Mouse (Mus musculus): ENCODE measurements at regions not wholly inside any gene's neighbourhood (a gene's known extent, or its start where the extent isn't known, plus 50 kb on each side); places are given as distances from the start of the nearest gene placed in this dataset.

- H3K9me3 ChIP-seq (replicated peaks; ENCODE audit: control insufficient read depth, low read length), result no peaks in the 10 kb centered on the region
- no peak overlapping the region for H3K4me2 ChIP-seq (ENCODE audit: low read depth, low read length)
- H3K9ac ChIP-seq (ENCODE audit: low read depth, low read length), result no peak overlapping the region
- no peaks in the 10 kb centered on the region for H3K36me3 ChIP-seq (ENCODE audit: control insufficient read depth, insufficient read depth)
- H3K4me3 ChIP-seq (ENCODE audit: low read depth, low read length), result no peak overlapping the region
- no peaks in the 10 kb centered on the region for H3K4me1 ChIP-seq (ENCODE audit: control insufficient read depth, low read depth, low read length)
- H3K27ac ChIP-seq (ENCODE audit: low read length), result no peak overlapping the region
- 70% methylated on average over 8 of the region's 8 CpGs for WGBS (ENCODE audit: insufficient replicate concordance)
- ATAC-seq (ENCODE audit: low read depth), result no peak
- H3K27me3 ChIP-seq (ENCODE audit: control insufficient read depth, insufficient read depth, low read depth, low read length), result no peaks in the 10 kb centered on the region
These were observed 298.2 kb downstream of the 1190002N15Rik start for GRCm38 (mm10) chr9:94239479-94240241.

- ATAC-seq (ENCODE audit: low read depth), result no peak
- H3K36me3 ChIP-seq (ENCODE audit: control insufficient read depth, insufficient read depth), result no peaks in the 10 kb centered on the region
- no peak overlapping the region for H3K9ac ChIP-seq (ENCODE audit: low read depth, low read length)
- H3K4me3 ChIP-seq (ENCODE audit: low read depth, low read length), result no peak overlapping the region
- no peaks in the 10 kb centered on the region for H3K9me3 ChIP-seq (replicated peaks; ENCODE audit: control insufficient read depth, low read length)
- H3K4me2 ChIP-seq (ENCODE audit: low read depth, low read length), result no peak overlapping the region
- H3K27me3 ChIP-seq (ENCODE audit: control insufficient read depth, insufficient read depth, low read depth, low read length), result no peaks in the 10 kb centered on the region
- no peaks in the 10 kb centered on the region for H3K4me1 ChIP-seq (ENCODE audit: control insufficient read depth, low read depth, low read length)
- H3K27ac ChIP-seq (ENCODE audit: low read length), result no peak overlapping the region
These were observed 299.3 kb downstream of the 1190002N15Rik start for GRCm38 (mm10) chr9:94238565-94238964.

GRCm38 (mm10) chr9:94229537-94229936 is 308.3 kb downstream of the 1190002N15Rik start:
- Histone ChIP-seq H3K9ac (ENCODE audit: low read depth, low read length) (no peak overlapping the region), H3K4me2 (ENCODE audit: low read depth, low read length) (no peak overlapping the region), H3K36me3 (ENCODE audit: control insufficient read depth, insufficient read depth) (no peaks in the 10 kb centered on the region), H3K4me3 (ENCODE audit: low read depth, low read length) (no peak overlapping the region), H3K9me3 (replicated peaks; ENCODE audit: control insufficient read depth, low read length) (no peaks in the 10 kb centered on the region), H3K4me1 (ENCODE audit: control insufficient read depth, low read depth, low read length) (no peaks in the 10 kb centered on the region), H3K27ac (ENCODE audit: low read length) (no peak overlapping the region), H3K27me3 (ENCODE audit: control insufficient read depth, insufficient read depth, low read depth, low read length) (no peaks in the 10 kb centered on the region)
- 47% methylated on average over 2 of the region's 2 CpGs for WGBS (ENCODE audit: insufficient replicate concordance)
- no peak for ATAC-seq (ENCODE audit: low read depth)

GRCm38 (mm10) chr9:94219116-94219515 is 318.8 kb downstream of the 1190002N15Rik start:
- no peak overlapping the region for H3K9ac ChIP-seq (ENCODE audit: low read depth, low read length)
- H3K36me3 ChIP-seq (ENCODE audit: control insufficient read depth, insufficient read depth), result no peaks in the 10 kb centered on the region
- WGBS (ENCODE audit: insufficient replicate concordance), result 34% methylated on average over 2 of the region's 2 CpGs
- H3K4me2 ChIP-seq (ENCODE audit: low read depth, low read length), result no peak overlapping the region
- no peak overlapping the region for H3K4me3 ChIP-seq (ENCODE audit: low read depth, low read length)
- H3K9me3 ChIP-seq (replicated peaks; ENCODE audit: control insufficient read depth, low read length), result no peaks in the 10 kb centered on the region
- no peaks in the 10 kb centered on the region for H3K4me1 ChIP-seq (ENCODE audit: control insufficient read depth, low read depth, low read length)
- H3K27me3 ChIP-seq (ENCODE audit: control insufficient read depth, insufficient read depth, low read depth, low read length), result no peaks in the 10 kb centered on the region
- no peak for ATAC-seq (ENCODE audit: low read depth)
- no peak overlapping the region for H3K27ac ChIP-seq (ENCODE audit: low read length)

- ATAC-seq (ENCODE audit: low read depth), result no peak
- Histone ChIP-seq H3K9ac (ENCODE audit: low read depth, low read length) (no peak overlapping the region), H3K4me1 (ENCODE audit: control insufficient read depth, low read depth, low read length) (no peaks in the 10 kb centered on the region), H3K27me3 (ENCODE audit: control insufficient read depth, insufficient read depth, low read depth, low read length) (no peaks in the 10 kb centered on the region), H3K9me3 (replicated peaks; ENCODE audit: control insufficient read depth, low read length) (no peaks in the 10 kb centered on the region), H3K4me3 (ENCODE audit: low read depth, low read length) (no peak overlapping the region), H3K27ac (ENCODE audit: low read length) (no peak overlapping the region), H3K4me2 (ENCODE audit: low read depth, low read length) (no peak overlapping the region), H3K36me3 (ENCODE audit: control insufficient read depth, insufficient read depth) (no peaks in the 10 kb centered on the region)
- 63% methylated on average over 8 of the region's 8 CpGs for WGBS (ENCODE audit: insufficient replicate concordance)
These were observed 321.2 kb downstream of the 1190002N15Rik start for GRCm38 (mm10) chr9:94216414-94217279.

- no peaks in the 10 kb centered on the region for H3K4me1 ChIP-seq (ENCODE audit: control insufficient read depth, low read depth, low read length)
- H3K36me3 ChIP-seq (ENCODE audit: control insufficient read depth, insufficient read depth), result no peaks in the 10 kb centered on the region
- ATAC-seq (ENCODE audit: low read depth), result no peak
- no peaks in the 10 kb centered on the region for H3K27me3 ChIP-seq (ENCODE audit: control insufficient read depth, insufficient read depth, low read depth, low read length)
- 53% methylated on average over 9 of the region's 9 CpGs for WGBS (ENCODE audit: insufficient replicate concordance)
- no peak overlapping the region for H3K4me3 ChIP-seq (ENCODE audit: low read depth, low read length)
- no peak overlapping the region for H3K4me2 ChIP-seq (ENCODE audit: low read depth, low read length)
- no peaks in the 10 kb centered on the region for H3K9me3 ChIP-seq (replicated peaks; ENCODE audit: control insufficient read depth, low read length)
- H3K9ac ChIP-seq (ENCODE audit: low read depth, low read length), result no peak overlapping the region
- no peak overlapping the region for H3K27ac ChIP-seq (ENCODE audit: low read length)
These were observed 327.2 kb downstream of the 1190002N15Rik start for GRCm38 (mm10) chr9:94210467-94211249.

GRCm38 (mm10) chr9:94208987-94209386 is 328.9 kb downstream of the 1190002N15Rik start:
- Histone ChIP-seq H3K27ac (ENCODE audit: low read length) (no peak overlapping the region), H3K9ac (ENCODE audit: low read depth, low read length) (no peak overlapping the region), H3K4me1 (ENCODE audit: control insufficient read depth, low read depth, low read length) (no peaks in the 10 kb centered on the region), H3K36me3 (ENCODE audit: control insufficient read depth, insufficient read depth) (no peaks in the 10 kb centered on the region), H3K27me3 (ENCODE audit: control insufficient read depth, insufficient read depth, low read depth, low read length) (no peaks in the 10 kb centered on the region), H3K9me3 (replicated peaks; ENCODE audit: control insufficient read depth, low read length) (no peaks in the 10 kb centered on the region), H3K4me2 (ENCODE audit: low read depth, low read length) (no peak overlapping the region), H3K4me3 (ENCODE audit: low read depth, low read length) (no peak overlapping the region)
- no peak for ATAC-seq (ENCODE audit: low read depth)
- WGBS (ENCODE audit: insufficient replicate concordance), result 65% methylated on average over 3 of the region's 3 CpGs

GRCm38 (mm10) chr9:94200892-94201291 is 337.0 kb downstream of the 1190002N15Rik start:
- Histone ChIP-seq H3K9ac (ENCODE audit: low read depth, low read length) (no peak overlapping the region), H3K27ac (ENCODE audit: low read length) (no peak overlapping the region), H3K36me3 (ENCODE audit: control insufficient read depth, insufficient read depth) (no peaks in the 10 kb centered on the region), H3K9me3 (replicated peaks; ENCODE audit: control insufficient read depth, low read length) (no peaks in the 10 kb centered on the region), H3K27me3 (ENCODE audit: control insufficient read depth, insufficient read depth, low read depth, low read length) (no peaks in the 10 kb centered on the region), H3K4me3 (ENCODE audit: low read depth, low read length) (no peak overlapping the region), H3K4me1 (ENCODE audit: control insufficient read depth, low read depth, low read length) (no peaks in the 10 kb centered on the region), H3K4me2 (ENCODE audit: low read depth, low read length) (no peak overlapping the region)
- no peak for ATAC-seq (ENCODE audit: low read depth)
- WGBS (ENCODE audit: insufficient replicate concordance), result 58% methylated on average over 1 of the region's 1 CpGs

Data from liver, embryonic 16.5 days (tissue).